Mouse (Mus musculus): ENCODE results near the gene Snx18. TPM values are rescaled to one million over a fixed set of nuclear protein-coding genes. Genes with fewer than 3 reads are reported as not detected.

Snx18 gene
- polyA plus RNA-seq, 1 experiment, result 13.7 TPM

DNA sequence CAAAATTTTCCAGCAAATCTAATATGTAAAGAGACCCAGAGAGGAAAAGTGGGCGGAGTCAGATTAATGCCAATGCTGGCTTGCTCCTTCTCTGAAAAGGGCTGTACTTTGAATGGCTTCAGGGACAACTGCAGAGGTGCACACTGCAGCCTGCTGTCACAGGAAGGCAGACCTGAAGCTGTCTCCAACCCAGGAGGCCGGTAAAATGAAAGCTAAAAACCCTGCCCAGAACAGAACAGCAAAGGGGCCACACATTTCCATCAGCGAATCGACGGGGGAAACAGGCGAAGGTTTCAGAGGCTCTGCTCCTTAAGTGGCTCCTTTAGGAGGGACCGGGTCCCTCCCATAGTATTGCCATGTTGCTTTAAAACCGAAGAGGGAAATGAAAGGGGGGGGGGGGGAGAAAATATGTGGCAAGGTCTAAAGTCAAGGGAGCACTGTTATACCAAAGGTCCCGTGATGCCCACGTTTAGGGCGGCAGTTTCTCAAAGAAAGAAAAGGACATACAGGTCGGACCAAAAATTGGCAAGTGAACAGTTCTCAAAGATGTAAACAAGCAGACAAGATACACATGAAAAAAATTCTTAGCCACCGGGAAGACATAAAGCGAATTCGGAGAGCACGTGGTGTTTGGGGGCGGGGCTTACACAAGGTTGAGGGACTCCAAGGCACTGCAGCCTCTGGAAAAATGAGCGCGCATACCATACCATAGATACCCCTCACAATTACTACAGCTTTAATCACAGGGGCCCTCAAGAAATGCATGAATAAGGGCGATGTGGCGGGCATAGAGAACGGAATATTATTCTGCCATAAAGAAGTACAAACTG is 18.4 kb downstream of the Snx18 start:
- no peak for DNase-seq (ENCODE audit: low read depth in 1 of 2, low spot score in 2 of 2)
- Histone ChIP-seq H3K4me1 (ENCODE audit: control insufficient read depth, insufficient read depth, insufficient read length) (peaks cover 18% of the 10 kb centered on the region; the same call in 1 of the 2 replicates), H3K36me3 (ENCODE audit: control insufficient read depth, insufficient read depth, low read length) (no peaks in the 10 kb centered on the region), H3K27ac (ENCODE audit: insufficient read depth, low read length) (peak overlapping the region; percentile 83), H3K4me3 (ENCODE audit: extremely low read depth, insufficient read depth, insufficient read length) (no peak overlapping the region), H3K27me3 (ENCODE audit: control insufficient read depth, insufficient read depth, low read length) (no peaks in the 10 kb centered on the region)
- TF ChIP-seq CTCF (IDR thresholded peaks at IDR 0.05; ENCODE audit: extremely low read depth, insufficient read depth, insufficient read length, insufficient replicate concordance), result no peak
- TF ChIP-seq POLR2A (IDR thresholded peaks at IDR 0.05; ENCODE audit: low read depth, low read length), result no peak
- WGBS, result 86% methylated on average over 22 of the region's 22 CpGs

DNA sequence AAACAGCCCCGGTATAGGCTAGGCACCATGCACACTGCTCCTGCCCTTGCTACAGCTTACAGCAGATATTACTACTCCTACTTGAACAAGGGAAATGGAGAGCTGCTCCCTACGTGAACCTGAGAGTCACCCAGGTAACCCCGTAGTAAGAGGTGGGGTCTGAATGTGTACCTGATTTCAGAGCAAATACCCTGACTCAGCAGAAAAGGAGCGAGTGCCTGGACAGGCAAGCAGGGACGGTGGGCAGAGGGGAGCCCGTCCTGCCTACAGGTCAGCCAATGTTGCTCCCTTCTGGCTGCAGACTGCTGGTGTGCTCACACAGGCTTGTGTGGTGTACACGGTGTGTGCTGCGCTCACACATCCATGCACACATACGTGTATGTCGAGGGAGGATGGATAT is 20.7 kb downstream of the Snx18 start:
- 94% methylated on average over 10 of the region's 10 CpGs for WGBS
- no peak for DNase-seq (ENCODE audit: low read depth in 1 of 2, low spot score in 2 of 2)
- TF ChIP-seq POLR2A (IDR thresholded peaks at IDR 0.05; ENCODE audit: low read depth, low read length), result no peak
- no peak for TF ChIP-seq CTCF (IDR thresholded peaks at IDR 0.05; ENCODE audit: extremely low read depth, insufficient read depth, insufficient read length, insufficient replicate concordance)
- Histone ChIP-seq H3K4me3 (ENCODE audit: extremely low read depth, insufficient read depth, insufficient read length) (no peak overlapping the region), H3K36me3 (ENCODE audit: control insufficient read depth, insufficient read depth, low read length) (peaks cover 5% of the 10 kb centered on the region), H3K4me1 (ENCODE audit: control insufficient read depth, insufficient read depth, insufficient read length) (peaks cover 18% of the 10 kb centered on the region; the same call in 1 of the 2 replicates), H3K27me3 (ENCODE audit: control insufficient read depth, insufficient read depth, low read length) (no peaks in the 10 kb centered on the region), H3K27ac (ENCODE audit: insufficient read depth, low read length) (no peak overlapping the region)

DNA sequence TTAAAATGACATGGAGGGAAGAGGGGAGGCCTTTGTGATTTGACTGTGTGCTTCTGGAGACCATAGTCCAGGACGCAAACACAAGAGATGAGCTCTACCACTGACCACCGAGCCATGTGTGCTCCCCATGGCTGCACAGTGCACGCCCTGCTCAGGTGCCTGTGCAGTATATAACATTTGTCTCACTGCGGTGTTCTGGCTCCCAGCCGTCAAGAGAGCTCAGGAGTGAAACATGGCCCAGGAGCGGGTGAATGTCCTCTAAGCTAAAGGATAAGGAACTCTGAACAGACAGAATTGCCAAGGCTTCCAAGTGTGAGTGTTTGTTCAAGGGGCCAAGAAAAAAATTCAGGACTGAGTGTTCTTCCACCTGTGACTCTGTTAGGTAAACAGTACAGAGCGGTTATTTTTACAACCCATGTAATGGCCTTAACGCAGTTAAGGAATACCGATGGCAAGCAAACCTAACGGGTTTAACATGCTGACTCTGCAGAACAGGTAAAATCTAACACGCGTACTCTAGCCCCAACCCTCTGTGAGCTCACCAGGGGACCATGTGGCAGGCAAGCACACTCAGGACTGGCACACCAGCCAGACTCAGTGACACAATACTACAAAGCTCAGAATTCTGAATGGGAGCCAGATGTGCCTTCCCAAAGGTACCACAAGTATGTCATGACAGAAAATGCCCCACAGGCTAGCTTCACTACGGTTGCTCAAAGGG is 21.4 kb downstream of the Snx18 start:
- WGBS, result 90% methylated on average over 13 of the region's 13 CpGs
- H3K4me3 ChIP-seq (ENCODE audit: extremely low read depth, insufficient read depth, insufficient read length), result no peak overlapping the region
- H3K27me3 ChIP-seq (ENCODE audit: control insufficient read depth, insufficient read depth, low read length), result no peaks in the 10 kb centered on the region
- TF ChIP-seq CTCF (IDR thresholded peaks at IDR 0.05; ENCODE audit: extremely low read depth, insufficient read depth, insufficient read length, insufficient replicate concordance), result no peak
- no peak for TF ChIP-seq POLR2A (IDR thresholded peaks at IDR 0.05; ENCODE audit: low read depth, low read length)
- H3K36me3 ChIP-seq (ENCODE audit: control insufficient read depth, insufficient read depth, low read length), result peaks cover 5% of the 10 kb centered on the region
- no peak for DNase-seq (ENCODE audit: low read depth in 1 of 2, low spot score in 2 of 2)
- no peak overlapping the region for H3K27ac ChIP-seq (ENCODE audit: insufficient read depth, low read length)
- H3K4me1 ChIP-seq (ENCODE audit: control insufficient read depth, insufficient read depth, insufficient read length), result peaks cover 18% of the 10 kb centered on the region; the same call in 1 of the 2 replicates

DNA sequence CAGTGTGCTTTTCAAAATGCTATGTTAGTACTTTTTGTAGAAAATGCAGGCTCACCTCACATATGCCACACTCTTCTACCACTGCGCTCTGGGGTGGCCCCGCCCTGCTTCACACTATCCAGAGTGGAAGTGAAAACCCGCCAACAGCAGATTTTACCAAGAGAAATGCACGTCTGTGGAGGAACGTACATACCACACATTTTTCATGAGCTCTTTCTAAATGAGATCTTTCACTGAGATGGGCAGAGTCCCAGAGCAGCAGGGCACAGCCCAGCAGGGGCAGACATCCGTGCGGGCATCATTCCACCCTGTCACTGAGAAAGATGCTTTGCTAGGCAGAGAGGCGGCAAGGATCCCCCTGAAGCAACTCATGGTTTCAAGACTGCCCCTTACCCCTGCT is 22.4 kb downstream of the Snx18 start:
- 66% methylated on average over 8 of the region's 8 CpGs for WGBS
- no peak for DNase-seq (ENCODE audit: low read depth in 1 of 2, low spot score in 2 of 2)
- H3K27me3 ChIP-seq (ENCODE audit: control insufficient read depth, insufficient read depth, low read length), result no peaks in the 10 kb centered on the region
- H3K27ac ChIP-seq (ENCODE audit: insufficient read depth, low read length), result no peak overlapping the region
- TF ChIP-seq CTCF (IDR thresholded peaks at IDR 0.05; ENCODE audit: extremely low read depth, insufficient read depth, insufficient read length, insufficient replicate concordance) (no peak), POLR2A (IDR thresholded peaks at IDR 0.05; ENCODE audit: low read depth, low read length) (no peak)
- H3K4me3 ChIP-seq (ENCODE audit: extremely low read depth, insufficient read depth, insufficient read length), result no peak overlapping the region
- peaks cover 13% of the 10 kb centered on the region; the same call in 1 of the 2 replicates for H3K4me1 ChIP-seq (ENCODE audit: control insufficient read depth, insufficient read depth, insufficient read length)
- H3K36me3 ChIP-seq (ENCODE audit: control insufficient read depth, insufficient read depth, low read length), result peaks cover 5% of the 10 kb centered on the region

DNA sequence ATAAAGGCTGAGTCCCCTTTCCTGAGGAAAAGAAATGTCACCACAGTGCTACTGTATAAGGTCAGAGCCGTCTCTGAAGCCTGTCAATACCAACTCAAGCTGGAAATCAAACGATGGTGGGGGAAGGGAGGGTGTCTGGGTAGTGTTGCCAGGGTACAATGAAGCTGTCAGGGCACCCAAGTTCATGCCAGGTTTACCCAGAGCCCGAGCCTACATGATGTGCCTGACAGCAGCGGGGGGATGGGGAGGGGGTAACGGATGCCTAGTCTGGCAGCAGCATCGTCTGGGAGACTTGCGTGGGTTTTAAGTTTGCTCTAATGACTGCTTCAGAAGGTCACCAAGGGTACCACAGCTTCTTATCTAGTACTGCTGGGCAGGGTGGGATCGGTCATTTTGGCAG is 23.1 kb downstream of the Snx18 start:
- peaks cover 7% of the 10 kb centered on the region for H3K36me3 ChIP-seq (ENCODE audit: control insufficient read depth, insufficient read depth, low read length)
- no peak overlapping the region for H3K27ac ChIP-seq (ENCODE audit: insufficient read depth, low read length)
- no peaks in the 10 kb centered on the region for H3K27me3 ChIP-seq (ENCODE audit: control insufficient read depth, insufficient read depth, low read length)
- H3K4me1 ChIP-seq (ENCODE audit: control insufficient read depth, insufficient read depth, insufficient read length), result peaks cover 7% of the 10 kb centered on the region; the same call in 1 of the 2 replicates
- H3K4me3 ChIP-seq (ENCODE audit: extremely low read depth, insufficient read depth, insufficient read length), result no peak overlapping the region
- no peak for DNase-seq (ENCODE audit: low read depth in 1 of 2, low spot score in 2 of 2)
- TF ChIP-seq CTCF (IDR thresholded peaks at IDR 0.05; ENCODE audit: extremely low read depth, insufficient read depth, insufficient read length, insufficient replicate concordance) (no peak), POLR2A (IDR thresholded peaks at IDR 0.05; ENCODE audit: low read depth, low read length) (no peak)
- WGBS, result 90% methylated on average over 8 of the region's 8 CpGs

DNA sequence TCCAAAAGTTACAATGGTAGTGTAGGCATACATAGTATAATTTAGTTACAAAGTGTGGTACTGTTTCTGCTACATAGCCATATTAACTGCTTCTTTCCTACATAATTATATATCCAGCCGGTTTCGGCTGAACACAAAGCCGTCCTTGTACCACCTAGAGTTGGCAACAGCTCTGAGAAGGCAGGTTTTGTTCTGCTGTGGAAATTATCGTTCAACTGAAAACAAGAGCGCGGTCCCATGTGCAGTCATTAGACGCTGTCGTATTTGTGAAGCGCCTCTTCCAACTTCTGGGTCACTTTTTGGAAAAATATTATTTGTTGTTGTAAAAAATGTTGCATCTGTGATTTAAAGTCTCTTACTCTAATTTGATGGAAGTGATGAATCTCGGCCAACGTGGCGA is 24.0 kb downstream of the Snx18 start:
- TF ChIP-seq CTCF (IDR thresholded peaks at IDR 0.05; ENCODE audit: extremely low read depth, insufficient read depth, insufficient read length, insufficient replicate concordance) (no peak), POLR2A (IDR thresholded peaks at IDR 0.05; ENCODE audit: low read depth, low read length) (no peak)
- H3K27ac ChIP-seq (ENCODE audit: insufficient read depth, low read length), result no peak overlapping the region
- H3K4me1 ChIP-seq (ENCODE audit: control insufficient read depth, insufficient read depth, insufficient read length), result peaks cover 3% of the 10 kb centered on the region; the same call in 1 of the 2 replicates
- WGBS, result 95% methylated on average over 12 of the region's 12 CpGs
- peaks cover 7% of the 10 kb centered on the region for H3K36me3 ChIP-seq (ENCODE audit: control insufficient read depth, insufficient read depth, low read length)
- no peaks in the 10 kb centered on the region for H3K27me3 ChIP-seq (ENCODE audit: control insufficient read depth, insufficient read depth, low read length)
- H3K4me3 ChIP-seq (ENCODE audit: extremely low read depth, insufficient read depth, insufficient read length), result no peak overlapping the region
- no peak for DNase-seq (ENCODE audit: low read depth in 1 of 2, low spot score in 2 of 2)
